Mouse (Mus musculus) CH12.LX (cell line): ENCODE data around the gene Rplp1. TPM values are rescaled to one million over a fixed set of nuclear protein-coding genes. Genes with fewer than 3 reads are reported as not detected.

Source experiments
- DNase-seq: peaks from one replicate; pipeline ENCODE4 v3.0.0-alpha.2; 2013; ENCODE audit errors: extremely low read depth
- H3K27ac ChIP-seq: 2 replicates; pipeline ENCODE4 v1.5.1; 2012; ENCODE audit warnings: low read depth, mild to moderate bottlenecking, control low read depth, moderate library complexity; ENCODE audit not compliant: insufficient read depth
- H3K27me3 ChIP-seq: replicated peaks from 2 replicates; pipeline ENCODE3; 2012; ENCODE audit warnings: inconsistent platforms
- H3K36me3 ChIP-seq, 2 experiments: replicated peaks in 1 of 2; 2 replicates each; pipeline versions ENCODE3 to v1.6.1; 2012; ENCODE audit warnings: inconsistent platforms in 1 of 2, low read length in 1 of 2, mild to moderate bottlenecking in 1 of 2, mixed read lengths in 1 of 2, moderate library complexity in 1 of 2; ENCODE audit not compliant: control insufficient read depth in 1 of 2, insufficient read depth in 1 of 2
- H3K4me1 ChIP-seq, 2 experiments: 2 replicates each; pipeline ENCODE4 v1.6.1; 2012; ENCODE audit warnings: inconsistent platforms in 1 of 2, moderate library complexity in 1 of 2; ENCODE audit not compliant: insufficient read depth in 2 of 2, control insufficient read depth in 1 of 2
- H3K4me2 ChIP-seq: 2 replicates; pipeline ENCODE4 v1.6.1; 2012; ENCODE audit warnings: low read depth, mild to moderate bottlenecking, control low read depth; ENCODE audit not compliant: poor library complexity, insufficient read depth, severe bottlenecking
- H3K4me3 ChIP-seq, 3 experiments: fragments of 150-350 bp in 1 of 3; sonication (generic) in 1 of 3; replicated peaks in 1 of 3; 2 replicates each; pipeline versions ENCODE3 to v1.5.1; 2011 to 2012; ENCODE audit warnings: low read depth in 2 of 3, low read length in 2 of 3, mild to moderate bottlenecking in 2 of 3, moderate library complexity in 2 of 3, control low read depth in 1 of 3, improper control_type of control experiment in 1 of 3, inconsistent platforms in 1 of 3, mixed read lengths in 1 of 3; ENCODE audit not compliant: poor library complexity in 1 of 3
- H3K79me2 ChIP-seq: replicated peaks from 2 replicates; pipeline ENCODE4 v1.6.1; 2012; ENCODE audit warnings: mild to moderate bottlenecking, moderate library complexity; ENCODE audit not compliant: control insufficient read depth, poor library complexity, insufficient read depth, severe bottlenecking; ENCODE audit errors: extremely low read depth
- H3K9ac ChIP-seq: 2 replicates; pipeline ENCODE4 v1.6.1; 2012; ENCODE audit warnings: low read depth, mild to moderate bottlenecking, control low read depth, moderate library complexity; ENCODE audit not compliant: insufficient read depth
- H3K9me3 ChIP-seq: replicated peaks from 2 replicates; pipeline ENCODE3; 2012; ENCODE audit warnings: low read length, inconsistent platforms, mixed read lengths
- BHLHE40 ChIP-seq: IDR thresholded peaks from 2 replicates; pipeline ENCODE4 v1.6.1; 2011; ENCODE audit warnings: mild to moderate bottlenecking, low read depth, low read length, improper control_type of control experiment
- CHD1 ChIP-seq: IDR thresholded peaks from 2 replicates; pipeline ENCODE4 v1.6.1; 2012; ENCODE audit warnings: low read depth, low read length, improper control_type of control experiment, inconsistent platforms
- CHD2 ChIP-seq: IDR thresholded peaks from 2 replicates; pipeline ENCODE4 v1.6.1; 2011; ENCODE audit warnings: low read length, improper control_type of control experiment
- ELF1 ChIP-seq: IDR thresholded peaks from 2 replicates; pipeline ENCODE4 v1.6.1; 2014; ENCODE audit warnings: low read depth, mild to moderate bottlenecking, inconsistent platforms, low read length, improper control_type of control experiment
- EP300 ChIP-seq: IDR thresholded peaks from 2 replicates; pipeline ENCODE4 v1.6.1; 2011; ENCODE audit warnings: low read length, improper control_type of control experiment
- GABPA ChIP-seq: IDR thresholded peaks from 2 replicates; pipeline ENCODE4 v1.6.1; 2012; ENCODE audit warnings: low read depth, low read length, improper control_type of control experiment, inconsistent platforms; ENCODE audit not compliant: insufficient replicate concordance
- IRF4 ChIP-seq: IDR thresholded peaks from 2 replicates; pipeline ENCODE4 v1.6.1; 2014; ENCODE audit warnings: low read depth, mild to moderate bottlenecking, inconsistent platforms, low read length, improper control_type of control experiment
- JUN ChIP-seq: IDR thresholded peaks from 2 replicates; pipeline ENCODE4 v1.6.1; 2011; ENCODE audit warnings: low read depth, mild to moderate bottlenecking, low read length, improper control_type of control experiment, moderate library complexity; ENCODE audit not compliant: insufficient read depth
- MAFK ChIP-seq: IDR thresholded peaks from 2 replicates; pipeline ENCODE4 v1.6.1; 2011; ENCODE audit warnings: low read length, improper control_type of control experiment; ENCODE audit not compliant: insufficient replicate concordance
- MAX ChIP-seq: IDR thresholded peaks from 2 replicates; pipeline ENCODE4 v1.6.1; 2011; ENCODE audit warnings: low read length, improper control_type of control experiment
- MEF2A ChIP-seq: IDR thresholded peaks from 2 replicates; pipeline ENCODE4 v1.6.1; 2014; ENCODE audit warnings: low read depth, mild to moderate bottlenecking, inconsistent platforms, low read length, improper control_type of control experiment, borderline replicate concordance
- MXI1 ChIP-seq: IDR thresholded peaks from 2 replicates; pipeline ENCODE4 v1.6.1; 2011; ENCODE audit warnings: mild to moderate bottlenecking, low read depth, low read length, improper control_type of control experiment
- NELFE ChIP-seq: IDR thresholded peaks from 2 replicates; pipeline ENCODE4 v1.6.1; 2011; ENCODE audit warnings: low read depth, low read length, improper control_type of control experiment
- NRF1 ChIP-seq: IDR thresholded peaks from 2 replicates; pipeline ENCODE4 v1.6.1; 2014; ENCODE audit warnings: low read depth, mild to moderate bottlenecking, inconsistent platforms, low read length, improper control_type of control experiment, moderate library complexity
- PAX5 ChIP-seq: IDR thresholded peaks from 2 replicates; pipeline ENCODE4 v1.6.1; 2012; ENCODE audit warnings: low read length, inconsistent platforms, mixed read lengths
- POLR2AphosphoS2 ChIP-seq: IDR thresholded peaks from 2 replicates; pipeline ENCODE4 v1.6.1; 2011; ENCODE audit warnings: low read depth, low read length, improper control_type of control experiment
- RAD21 ChIP-seq: IDR thresholded peaks from 2 replicates; pipeline ENCODE4 v1.6.1; 2011; ENCODE audit warnings: low read depth, mild to moderate bottlenecking, low read length, improper control_type of control experiment, moderate library complexity
- SMC3 ChIP-seq: IDR thresholded peaks from 2 replicates; pipeline ENCODE4 v1.6.1; 2011; ENCODE audit warnings: low read depth, low read length, improper control_type of control experiment
- UBTF ChIP-seq: IDR thresholded peaks from 2 replicates; pipeline ENCODE4 v1.6.1; 2012; ENCODE audit warnings: low read depth, mild to moderate bottlenecking, inconsistent platforms, low read length, improper control_type of control experiment, moderate library complexity
- USF2 ChIP-seq: conservative IDR thresholded peaks from 2 replicates; pipeline ENCODE4 v1.6.1; 2011; ENCODE audit warnings: low read depth, low read length, improper control_type of control experiment
- ZC3H11A ChIP-seq: IDR thresholded peaks from 2 replicates; pipeline ENCODE4 v1.6.1; 2012; ENCODE audit warnings: low read depth, mild to moderate bottlenecking, inconsistent platforms, low read length, improper control_type of control experiment
- dilution Hi-C: fragments of 300-500 bp; cut with MboI; formaldehyde crosslinking; loops from 2 replicates; pipeline ENCODE4 v1.14.3; 2020; ENCODE audit warnings: low sequenced_read_pairs; ENCODE audit not compliant: extremely low pct_unique_long_range_greater_than_20kb, extremely low pct_ligation_motif_present
- in situ Hi-C: fragments of 300-500 bp; cut with MboI; formaldehyde crosslinking; loops from 3 replicates; pipeline ENCODE4 v1.14.3; 2019; ENCODE audit warnings: low sequenced_read_pairs, low pct_ligation_motif_present, low pct_unique_long_range_greater_than_20kb, mixed read lengths
- polyA plus RNA-seq: library from polyadenylated mRNA; unstranded; fragments of >175 nt; gene quantifications from 2 replicates; pipeline ENCODE4 v1.2.1, GENCODE M21; 2012; ENCODE audit warnings: low read depth; ENCODE audit not compliant: insufficient read length
- total RNA-seq, 2 experiments: library from RNA; depleted of rRNA; stranded (reverse); fragments of 300-350 nt in 1 of 2; fragments of >200 nt in 1 of 2; gene quantifications; 2 replicates each; pipeline ENCODE4 v1.2.3; 2012 to 2014

Gene Rplp1
- total and polyA plus RNA-seq, 3 experiments, result 6,276 to 13,782 (median 7,835) TPM

GRCm38 (mm10) chr9:61932009-61932408 lies 17.7 kb upstream of the Rplp1 start:
- peaks cover 70 to 93% of the 10 kb centered on the region in 2 experiments for H3K36me3 ChIP-seq
- H3K4me3 ChIP-seq, result no peak overlapping the region
- no peak overlapping the region for H3K4me2 ChIP-seq
- no peak overlapping the region for H3K9ac ChIP-seq
- DNase-seq, result no peak
- no peaks in the 10 kb centered on the region for H3K4me1 ChIP-seq
- TF ChIP-seq SMC3, result no peak
- no peak for TF ChIP-seq UBTF
- no peak for TF ChIP-seq GABPA
- TF ChIP-seq MEF2A, result no peak
- no peak for TF ChIP-seq RAD21
- no peak for TF ChIP-seq USF2
- TF ChIP-seq IRF4, result no peak
- no peak for TF ChIP-seq EP300
- TF ChIP-seq POLR2AphosphoS2, result no peak
- TF ChIP-seq NRF1, result no peak
- TF ChIP-seq ZC3H11A, result no peak
- no peak for TF ChIP-seq JUN
- dilution Hi-C loops (no loop called here), in situ Hi-C loops (no loop called here)
- no peaks in the 10 kb centered on the region for H3K27me3 ChIP-seq
- H3K79me2 ChIP-seq, result no peaks in the 10 kb centered on the region; the same call in 1 of the 2 replicates
- no peak overlapping the region for H3K27ac ChIP-seq
- H3K9me3 ChIP-seq, result no peaks in the 10 kb centered on the region

DNA sequence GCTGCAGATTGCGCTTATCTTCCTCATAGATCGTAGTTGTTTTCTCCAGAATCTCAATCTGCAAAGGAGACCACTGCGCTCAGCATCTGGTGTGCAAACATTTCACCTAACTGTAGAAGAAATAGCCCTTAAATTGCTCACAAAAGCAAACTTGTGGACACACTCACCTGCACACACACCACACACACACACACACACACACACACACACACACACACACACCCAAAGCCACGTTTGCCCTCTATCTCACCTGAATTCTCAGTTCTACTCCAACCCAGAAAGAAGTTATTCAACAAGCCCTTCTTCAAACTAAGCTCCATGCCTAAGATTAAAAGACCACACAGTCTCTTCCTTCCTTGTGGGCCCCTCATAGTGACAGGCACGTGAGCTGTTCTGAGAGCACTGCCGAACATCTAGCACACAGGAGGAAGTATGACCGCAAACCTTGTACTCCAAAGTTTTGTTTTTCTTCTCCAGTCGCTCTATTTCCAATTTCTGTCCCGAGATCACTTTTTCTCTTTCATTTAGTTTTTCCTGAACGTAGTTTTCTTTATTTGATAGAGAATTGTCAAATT lies 10.8 kb upstream of the Rplp1 start:
- DNase-seq, result no peak
- no peak for TF ChIP-seq CHD2
- TF ChIP-seq MXI1, result no peak
- no peak for TF ChIP-seq GABPA
- no peak for TF ChIP-seq RAD21
- TF ChIP-seq MAFK, result no peak
- no peak for TF ChIP-seq ELF1
- no peak for TF ChIP-seq NELFE
- no peak for TF ChIP-seq BHLHE40
- TF ChIP-seq CHD1, result no peak
- TF ChIP-seq ZC3H11A, result no peak
- TF ChIP-seq SMC3, result no peak
- TF ChIP-seq MAX, result no peak
- TF ChIP-seq PAX5, result no peak
- TF ChIP-seq IRF4, result no peak
- Histone ChIP-seq H3K4me3 (no peak overlapping the region), H3K9me3 (no peaks in the 10 kb centered on the region), H3K79me2 (no peaks in the 10 kb centered on the region; the same call in none of the 2 replicates), H3K9ac (no peak overlapping the region), H3K36me3 (peaks cover 68 to 95% of the 10 kb centered on the region in 2 experiments), H3K27me3 (no peaks in the 10 kb centered on the region), H3K4me1 (peaks cover 0 to 3% of the 10 kb centered on the region in 2 experiments; a peak in 2 of 4 replicates), H3K27ac (no peak overlapping the region), H3K4me2 (no peak overlapping the region)
- dilution Hi-C loops, result no loop called here
- in situ Hi-C loops, result no loop called here
